Mouse (Mus musculus) heart, adult 2 months (tissue): Measurements from ENCODE around the gene Krt77. TPM values are rescaled to one million over a fixed set of nuclear protein-coding genes. Genes with fewer than 3 reads are reported as not detected.

Source experiments
- DNase-seq, 2 experiments: peaks; one replicate each; pipeline ENCODE4 v3.0.0; 2021
- H3K27ac ChIP-seq: fragments of 200-600 bp; 2 replicates; pipeline ENCODE4 v1.8.1; 2022
- H3K27me3 ChIP-seq: fragments of 200-500 bp; 2 replicates; pipeline ENCODE4 v1.6.1; 2012; ENCODE audit warnings: mild to moderate bottlenecking, low read length, inconsistent platforms, mixed read lengths; ENCODE audit not compliant: control insufficient read depth, insufficient read depth
- H3K36me3 ChIP-seq: fragments of 200-500 bp; 2 replicates; pipeline ENCODE4 v1.6.1; 2012; ENCODE audit warnings: low read length, inconsistent platforms; ENCODE audit not compliant: control insufficient read depth, insufficient read depth
- H3K4me1 ChIP-seq: fragments of 200-500 bp; 2 replicates; pipeline ENCODE4 v1.6.1; 2011; ENCODE audit warnings: low read length; ENCODE audit not compliant: control insufficient read depth, insufficient read depth
- H3K4me3 ChIP-seq: fragments of 200-600 bp; 2 replicates; pipeline ENCODE4 v1.8.1; 2022
- H3K79me2 ChIP-seq: fragments of 200-500 bp; replicated peaks from 2 replicates; pipeline ENCODE4 v1.6.1; 2012; ENCODE audit warnings: mild to moderate bottlenecking, inconsistent platforms, low read length, moderate library complexity, mixed read lengths; ENCODE audit not compliant: control insufficient read depth, insufficient read depth
- H3K9ac ChIP-seq: fragments of 200-500 bp; 2 replicates; pipeline ENCODE4 v1.6.1; 2012; ENCODE audit warnings: low read depth, mild to moderate bottlenecking, control low read depth, inconsistent platforms, low read length, mixed read lengths
- CTCF ChIP-seq: fragments of 200-600 bp; IDR thresholded peaks from 2 replicates; pipeline ENCODE4 v1.8.1; 2022; ENCODE audit warnings: antibody characterized with exemption, mild to moderate bottlenecking, moderate library complexity
- EP300 ChIP-seq: fragments of 200-500 bp; IDR thresholded peaks from 2 replicates; pipeline ENCODE4 v1.6.1; 2011; ENCODE audit warnings: low read depth, low read length, control low read depth; ENCODE audit not compliant: insufficient read depth
- POLR2A ChIP-seq: fragments of 200-500 bp; IDR thresholded peaks from 2 replicates; pipeline ENCODE4 v1.6.1; 2011; ENCODE audit warnings: mild to moderate bottlenecking, low read depth, low read length, control low read depth; ENCODE audit not compliant: insufficient read depth
- WGBS: fragments of 180-500 bp; shearing (Covaris S2); methylation state at CpG from one replicate; pipeline ENCODE4 v1.1.7; 2018; 5-methylcytosine and 5-hydroxymethylcytosine counted together
- intact Hi-C: fragments of 180-260 bp; cut with DNase I; formaldehyde crosslinking; loops from one replicate; pipeline ENCODE4 v1.15.1; 2025
- polyA plus RNA-seq: library from polyadenylated mRNA; depleted of rRNA; stranded (reverse); fragments of >200 nt; gene quantifications from 2 replicates; pipeline ENCODE4 v1.2.3, GENCODE M21; 2012
- total RNA-seq, 2 experiments: library from RNA; stranded (reverse); gene quantifications; 2 replicates each; pipeline ENCODE4 v1.2.3; 2021

Krt77 gene
- total and polyA plus RNA-seq, 3 experiments, result 0.31 TPM; not detected in 2

GRCm38 (mm10) chr15:101850694-101851093, 18.8 kb downstream of the Krt77 start, which contains the start of gene Krt1:
Krt1 (minus strand) TSS chr15:101850794.
- no peaks in the 10 kb centered on the region for H3K79me2 ChIP-seq
- TF ChIP-seq CTCF (no peak), EP300 (no peak), POLR2A (no peak)
- intact Hi-C loops, result no loop called here
- WGBS, result 71% methylated on average over 6 of the region's 6 CpGs
- DNase-seq, result no peak
- H3K9ac ChIP-seq, result no peak within 1 kb of the TSS
- no peaks in the 10 kb centered on the region for H3K36me3 ChIP-seq
- no peak within 1 kb of the TSS for H3K27ac ChIP-seq
- peaks cover 4% of the 10 kb centered on the region for H3K27me3 ChIP-seq
- H3K4me3 ChIP-seq, result no peak within 1 kb of the TSS
- H3K4me1 ChIP-seq, result no peaks in the 10 kb centered on the region

- intact Hi-C loops, result no loop called here
- Histone ChIP-seq H3K27me3 (peaks cover 9% of the 10 kb centered on the region), H3K4me3 (peak overlapping the region; percentile 36), H3K79me2 (no peaks in the 10 kb centered on the region), H3K27ac (no peak overlapping the region), H3K9ac (peak overlapping the region; percentile 46), H3K36me3 (no peaks in the 10 kb centered on the region), H3K4me1 (no peaks in the 10 kb centered on the region)
- WGBS, result 2% methylated on average over 37 of the region's 37 CpGs
- DNase-seq, result peak; percentile 24 to 30
- TF ChIP-seq EP300 (no peak), CTCF (no peak), POLR2A (no peak)
Measured at GRCm38 (mm10) chr15:101845971-101846403, 23.5 kb downstream of the Krt77 start.

DNA sequence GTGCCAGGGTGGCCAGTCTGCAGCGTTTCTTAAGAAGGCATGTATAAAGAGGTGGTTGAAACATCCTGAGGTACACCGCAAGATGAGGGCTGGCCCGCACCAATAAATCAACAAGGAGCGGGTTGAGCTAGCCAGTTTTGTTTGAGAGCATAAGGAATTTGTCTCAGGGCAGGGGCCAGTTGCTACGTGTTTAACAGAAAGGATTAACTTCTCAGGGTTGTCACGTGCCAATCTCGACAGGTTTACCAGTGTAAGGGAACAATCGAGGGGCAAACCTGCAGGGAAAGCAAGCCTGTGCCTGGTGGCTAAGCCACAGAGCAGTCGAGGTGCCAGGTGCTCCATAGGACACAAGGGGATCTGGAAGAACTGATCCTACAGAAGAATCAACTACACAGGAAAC, 26.3 kb downstream of the Krt77 start:
- Histone ChIP-seq H3K79me2 (no peaks in the 10 kb centered on the region), H3K4me1 (no peaks in the 10 kb centered on the region), H3K27me3 (peaks cover 9% of the 10 kb centered on the region), H3K27ac (no peak overlapping the region), H3K9ac (no peak overlapping the region), H3K36me3 (no peaks in the 10 kb centered on the region), H3K4me3 (no peak overlapping the region)
- intact Hi-C loops, result no loop called here
- TF ChIP-seq CTCF (no peak), POLR2A (no peak), EP300 (no peak)
- no peak for DNase-seq
- 61% methylated on average over 9 of the region's 9 CpGs for WGBS

DNA sequence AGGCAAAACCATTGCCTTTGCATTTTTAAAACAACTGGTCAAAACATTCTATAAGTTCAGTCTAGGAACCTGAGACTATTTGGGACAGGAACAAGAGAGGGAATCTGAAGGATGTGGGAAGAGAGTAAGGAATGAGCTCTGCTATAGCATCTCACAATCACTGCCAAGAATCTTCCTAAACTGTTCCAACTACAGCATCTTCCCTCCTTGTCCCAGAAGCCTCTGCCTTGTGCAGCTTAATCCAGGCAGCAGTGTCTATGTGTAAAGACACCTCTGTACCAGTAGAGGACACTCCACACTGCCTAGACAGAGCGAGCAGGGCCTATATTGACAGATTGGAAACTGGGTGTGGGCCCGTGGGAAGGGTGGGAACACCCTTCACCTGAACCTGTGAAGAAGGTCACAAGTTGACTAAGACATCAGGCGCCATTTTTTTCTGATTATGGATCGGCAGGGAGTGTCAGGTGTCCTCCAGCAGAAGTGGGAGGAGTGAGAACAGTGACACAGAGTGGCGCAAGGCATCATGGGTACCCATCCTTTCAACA, 34.6 kb downstream of the Krt77 start:
- Histone ChIP-seq H3K79me2 (no peaks in the 10 kb centered on the region), H3K4me3 (no peak overlapping the region), H3K27ac (no peak overlapping the region), H3K36me3 (no peaks in the 10 kb centered on the region), H3K27me3 (no peaks in the 10 kb centered on the region), H3K4me1 (no peaks in the 10 kb centered on the region), H3K9ac (no peak overlapping the region)
- WGBS, result 63% methylated on average over 5 of the region's 5 CpGs
- TF ChIP-seq EP300 (no peak), CTCF (no peak), POLR2A (no peak)
- no peak for DNase-seq
- intact Hi-C loops, result no loop called here

DNA sequence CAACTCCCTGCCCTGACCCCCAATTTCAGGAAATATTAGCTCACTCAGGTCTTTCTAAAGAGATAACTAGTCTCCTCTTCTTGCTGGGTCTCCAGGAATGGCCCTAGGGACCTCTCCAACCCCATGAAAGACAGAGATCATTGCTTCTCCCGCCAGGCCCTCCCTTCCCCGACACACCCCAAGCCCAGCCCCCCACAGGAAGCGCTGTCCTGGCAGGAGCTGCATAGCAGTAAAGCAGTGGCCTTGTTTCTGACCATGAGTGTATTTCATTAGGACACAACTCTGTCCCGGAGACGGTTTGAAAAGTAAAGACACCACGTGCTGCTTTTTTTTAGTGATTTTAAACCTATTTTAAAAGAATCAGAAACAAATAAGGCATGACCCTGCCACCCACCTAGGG, 36.4 kb downstream of the Krt77 start:
- WGBS, result 25% methylated on average over 6 of the region's 6 CpGs
- H3K4me3 ChIP-seq, result no peak overlapping the region
- TF ChIP-seq EP300, result no peak
- no peak for TF ChIP-seq CTCF
- no peak for TF ChIP-seq POLR2A
- H3K4me1 ChIP-seq, result no peaks in the 10 kb centered on the region
- no peaks in the 10 kb centered on the region for H3K27me3 ChIP-seq
- no peaks in the 10 kb centered on the region for H3K36me3 ChIP-seq
- H3K79me2 ChIP-seq, result no peaks in the 10 kb centered on the region
- DNase-seq, result no peak
- intact Hi-C loops, result no loop called here
- H3K9ac ChIP-seq, result no peak overlapping the region
- no peak overlapping the region for H3K27ac ChIP-seq

DNA sequence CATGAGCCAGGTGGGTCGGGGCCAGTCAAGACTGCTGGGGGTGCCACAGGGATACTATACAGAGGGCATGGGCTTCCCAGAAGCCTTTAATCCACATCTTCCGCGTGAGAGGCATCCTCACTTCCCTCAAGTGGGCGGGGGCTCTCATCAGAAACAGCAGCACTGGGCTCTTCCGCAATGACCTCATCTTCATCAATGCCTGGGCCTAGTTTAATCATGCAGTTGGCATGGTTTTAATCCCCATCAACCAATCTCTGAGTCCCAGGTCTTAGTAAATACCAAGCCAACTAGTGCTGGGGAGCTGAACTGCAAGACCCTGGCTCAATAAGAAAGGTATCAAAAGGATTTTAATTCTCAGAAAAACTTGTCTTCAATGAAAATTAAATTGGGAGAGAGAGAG, 40.1 kb downstream of the Krt77 start:
- no peak overlapping the region for H3K27ac ChIP-seq
- H3K27me3 ChIP-seq, result no peaks in the 10 kb centered on the region
- DNase-seq, result no peak
- H3K4me1 ChIP-seq, result no peaks in the 10 kb centered on the region
- no peak overlapping the region for H3K4me3 ChIP-seq
- H3K79me2 ChIP-seq, result no peaks in the 10 kb centered on the region
- 59% methylated on average over 5 of the region's 5 CpGs for WGBS
- intact Hi-C loops, result no loop called here
- TF ChIP-seq CTCF (no peak), EP300 (no peak), POLR2A (no peak)
- no peak overlapping the region for H3K9ac ChIP-seq
- no peaks in the 10 kb centered on the region for H3K36me3 ChIP-seq
